Mouse (Mus musculus) midbrain, embryonic 10.5 days (tissue): ENCODE measurements at regions not wholly inside any gene's neighbourhood (a gene's known extent, or its start where the extent isn't known, plus 50 kb on each side); places are given as distances from the start of the nearest gene placed in this dataset.

Experiments
- DNase-seq: peaks from one replicate; pipeline ENCODE4 v3.0.0-alpha.2; 2017; ENCODE audit warnings: low spot score
- H3K27ac ChIP-seq: fragments of 300-500 bp; sonication (generic); replicated peaks from 2 replicates; pipeline ENCODE4 v1.5.1; 2016; ENCODE audit warnings: mild to moderate bottlenecking
- H3K27me3 ChIP-seq: fragments of 300-500 bp; sonication (generic); 2 replicates; pipeline ENCODE4 v1.6.1; 2016; ENCODE audit warnings: low read depth, mild to moderate bottlenecking; ENCODE audit not compliant: poor library complexity, severe bottlenecking
- H3K36me3 ChIP-seq: fragments of 300-500 bp; sonication (generic); 2 replicates; pipeline ENCODE4 v1.6.1; 2016; ENCODE audit warnings: mild to moderate bottlenecking, moderate library complexity
- H3K4me1 ChIP-seq: fragments of 300-500 bp; sonication (generic); 2 replicates; pipeline ENCODE4 v1.6.1; 2016
- H3K4me3 ChIP-seq: fragments of 300-500 bp; sonication (generic); 2 replicates; pipeline ENCODE4 v1.5.1; 2016; ENCODE audit warnings: mild to moderate bottlenecking, moderate library complexity
- H3K9me3 ChIP-seq: fragments of 300-500 bp; sonication (generic); replicated peaks from 2 replicates; pipeline ENCODE4 v1.6.1; 2016; ENCODE audit warnings: mild to moderate bottlenecking
- WGBS: fragments of 180-500 bp; shearing (Covaris S2); methylation state at CpG from one replicate; pipeline ENCODE4 v1.1.7; 2016; 5-methylcytosine and 5-hydroxymethylcytosine counted together

- WGBS, result 89% methylated on average over 5 of the region's 5 CpGs
- no peaks in the 10 kb centered on the region for H3K9me3 ChIP-seq
- H3K4me3 ChIP-seq, result no peak overlapping the region
- H3K27ac ChIP-seq, result no peak overlapping the region
- H3K36me3 ChIP-seq, result no peaks in the 10 kb centered on the region
- DNase-seq, result no peak
- H3K4me1 ChIP-seq, result peaks cover 11% of the 10 kb centered on the region
- no peaks in the 10 kb centered on the region for H3K27me3 ChIP-seq
Measured at GRCm38 (mm10) chr1:60665329-60665728, 51.3 kb upstream of the Cd28 start.

- Histone ChIP-seq H3K36me3 (no peaks in the 10 kb centered on the region), H3K27me3 (no peaks in the 10 kb centered on the region), H3K9me3 (no peaks in the 10 kb centered on the region), H3K27ac (no peak overlapping the region), H3K4me3 (no peak overlapping the region), H3K4me1 (peaks cover 3% of the 10 kb centered on the region; the same call in 1 of the 2 replicates)
- 77% methylated on average over 9 of the region's 9 CpGs for WGBS
- DNase-seq, result no peak
Measured at GRCm38 (mm10) chr1:60662301-60662986, 54.2 kb upstream of the Cd28 start.

- WGBS, result 75% methylated on average over 2 of the region's 2 CpGs
- DNase-seq, result no peak
- no peaks in the 10 kb centered on the region for H3K27me3 ChIP-seq
Measured at GRCm38 (mm10) chr1:60661857-60662256, 54.7 kb upstream of the Cd28 start.

GRCm38 (mm10) chr1:60659604-60660003 lies 57.0 kb upstream of the Cd28 start:
- Histone ChIP-seq H3K9me3 (no peaks in the 10 kb centered on the region), H3K27me3 (no peaks in the 10 kb centered on the region), H3K27ac (no peak overlapping the region), H3K36me3 (no peaks in the 10 kb centered on the region), H3K4me1 (peaks cover 9% of the 10 kb centered on the region), H3K4me3 (no peak overlapping the region)
- DNase-seq, result no peak
- 89% methylated on average over 1 of the region's 1 CpGs for WGBS

More at GRCm38 (mm10) chr1:60661857-60662256, 54.7 kb upstream of the Cd28 start:
- H3K36me3 ChIP-seq, result no peaks in the 10 kb centered on the region
- H3K4me3 ChIP-seq, result no peak overlapping the region
- no peaks in the 10 kb centered on the region for H3K9me3 ChIP-seq
- no peak overlapping the region for H3K27ac ChIP-seq
- peaks cover 6% of the 10 kb centered on the region for H3K4me1 ChIP-seq

GRCm38 (mm10) chr1:60659041-60659440 lies 57.6 kb upstream of the Cd28 start:
- no peak for DNase-seq
- peaks cover 9% of the 10 kb centered on the region for H3K4me1 ChIP-seq
- no peaks in the 10 kb centered on the region for H3K9me3 ChIP-seq
- no peaks in the 10 kb centered on the region for H3K36me3 ChIP-seq
- no peak overlapping the region for H3K4me3 ChIP-seq
- H3K27ac ChIP-seq, result no peak overlapping the region
- 84% methylated on average over 2 of the region's 2 CpGs for WGBS
- H3K27me3 ChIP-seq, result no peaks in the 10 kb centered on the region

- Histone ChIP-seq H3K36me3 (no peaks in the 10 kb centered on the region), H3K27me3 (no peaks in the 10 kb centered on the region), H3K9me3 (no peaks in the 10 kb centered on the region), H3K4me3 (no peak overlapping the region), H3K27ac (no peak overlapping the region), H3K4me1 (peaks cover 9% of the 10 kb centered on the region)
- 83% methylated on average over 4 of the region's 4 CpGs for WGBS
- no peak for DNase-seq
Measured at GRCm38 (mm10) chr1:60658383-60658782, 58.2 kb upstream of the Cd28 start.

GRCm38 (mm10) chr1:60657511-60657910 lies 59.1 kb upstream of the Cd28 start:
- H3K27me3 ChIP-seq, result no peaks in the 10 kb centered on the region
- 89% methylated on average over 6 of the region's 6 CpGs for WGBS
- peaks cover 9% of the 10 kb centered on the region for H3K4me1 ChIP-seq
- no peak overlapping the region for H3K4me3 ChIP-seq
- H3K36me3 ChIP-seq, result no peaks in the 10 kb centered on the region
- no peak overlapping the region for H3K27ac ChIP-seq
- no peak for DNase-seq
- no peaks in the 10 kb centered on the region for H3K9me3 ChIP-seq

GRCm38 (mm10) chr1:60656976-60657375 lies 59.6 kb upstream of the Cd28 start:
- 76% methylated on average over 4 of the region's 4 CpGs for WGBS
- no peak for DNase-seq
- H3K27me3 ChIP-seq, result no peaks in the 10 kb centered on the region
- H3K4me3 ChIP-seq, result no peak overlapping the region
- no peaks in the 10 kb centered on the region for H3K36me3 ChIP-seq
- H3K27ac ChIP-seq, result no peak overlapping the region
- H3K9me3 ChIP-seq, result no peaks in the 10 kb centered on the region
- peaks cover 5% of the 10 kb centered on the region; the same call in 1 of the 2 replicates for H3K4me1 ChIP-seq

GRCm38 (mm10) chr1:60655691-60656595 lies 60.7 kb upstream of the Cd28 start:
- Histone ChIP-seq H3K4me1 (peaks cover 5% of the 10 kb centered on the region; the same call in 1 of the 2 replicates), H3K27me3 (no peaks in the 10 kb centered on the region), H3K9me3 (no peaks in the 10 kb centered on the region), H3K27ac (no peak overlapping the region), H3K36me3 (no peaks in the 10 kb centered on the region), H3K4me3 (no peak overlapping the region)
- DNase-seq, result no peak
- 82% methylated on average over 6 of the region's 6 CpGs for WGBS

GRCm38 (mm10) chr1:60655206-60655605 lies 61.4 kb upstream of the Cd28 start:
- WGBS, result 53% methylated on average over 2 of the region's 2 CpGs

GRCm38 (mm10) chr1:60652570-60653011 lies 64.0 kb upstream of the Cd28 start:
- 82% methylated on average over 4 of the region's 4 CpGs for WGBS
- no peak overlapping the region for H3K4me3 ChIP-seq
- no peaks in the 10 kb centered on the region for H3K9me3 ChIP-seq
- no peaks in the 10 kb centered on the region for H3K36me3 ChIP-seq
- peaks cover 5% of the 10 kb centered on the region; the same call in 1 of the 2 replicates for H3K4me1 ChIP-seq
- H3K27ac ChIP-seq, result no peak overlapping the region
- DNase-seq, result no peak
- H3K27me3 ChIP-seq, result no peaks in the 10 kb centered on the region

More at GRCm38 (mm10) chr1:60655206-60655605, 61.4 kb upstream of the Cd28 start:
- no peak overlapping the region for H3K27ac ChIP-seq
- H3K4me3 ChIP-seq, result no peak overlapping the region
- DNase-seq, result no peak
- H3K36me3 ChIP-seq, result no peaks in the 10 kb centered on the region
- H3K27me3 ChIP-seq, result no peaks in the 10 kb centered on the region
- no peaks in the 10 kb centered on the region for H3K9me3 ChIP-seq
- H3K4me1 ChIP-seq, result peaks cover 5% of the 10 kb centered on the region; the same call in 1 of the 2 replicates

GRCm38 (mm10) chr1:60650158-60650557 lies 66.4 kb upstream of the Cd28 start:
- no peaks in the 10 kb centered on the region for H3K36me3 ChIP-seq
- no peaks in the 10 kb centered on the region for H3K9me3 ChIP-seq
- no peak for DNase-seq
- no peak overlapping the region for H3K27ac ChIP-seq
- WGBS, result 82% methylated on average over 3 of the region's 3 CpGs
- peaks cover 12% of the 10 kb centered on the region; the same call in 1 of the 2 replicates for H3K4me1 ChIP-seq
- no peak overlapping the region for H3K4me3 ChIP-seq
- H3K27me3 ChIP-seq, result no peaks in the 10 kb centered on the region
